In the genomic region with DNA sequence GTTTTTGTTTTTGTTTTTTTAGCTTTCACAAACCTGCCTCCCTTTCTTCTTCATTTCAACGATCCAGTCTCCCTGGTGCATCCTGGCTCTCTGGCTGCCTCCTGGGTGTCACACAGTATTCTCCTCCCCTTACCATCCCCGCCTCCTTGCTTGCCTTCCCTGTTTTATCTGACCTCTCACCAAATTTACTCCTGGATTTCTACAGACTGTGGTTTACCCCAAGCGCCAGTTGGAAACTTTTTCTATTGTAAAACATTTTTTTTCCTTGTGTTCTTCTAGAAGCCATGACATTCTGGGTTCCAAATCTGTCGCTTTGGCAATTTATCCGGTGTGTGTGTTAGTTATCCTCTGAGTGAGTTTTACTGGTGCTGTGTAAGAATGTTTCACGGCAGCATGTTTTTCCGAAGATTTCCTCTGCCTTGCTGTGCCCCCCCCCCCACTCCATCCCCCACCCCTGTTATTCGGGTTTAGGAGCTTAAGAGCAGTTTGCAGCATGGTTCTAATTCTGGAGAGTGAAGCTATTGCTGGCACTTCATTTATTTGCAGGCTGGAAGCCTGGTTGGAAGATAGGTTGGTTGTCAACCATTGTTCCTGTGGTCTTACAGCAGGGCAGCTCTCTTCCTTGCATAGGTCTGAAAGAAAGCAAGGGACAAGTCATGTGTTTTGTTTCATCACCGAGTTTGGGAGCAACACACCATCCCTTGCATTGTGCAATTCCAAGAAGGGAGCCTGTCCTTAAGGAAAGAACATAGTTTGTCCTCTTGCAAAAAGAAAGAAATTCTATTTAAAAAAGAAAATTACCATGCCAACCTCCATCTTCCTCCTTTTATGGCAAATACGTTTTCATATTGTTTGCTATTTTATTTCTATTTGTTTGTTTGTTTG, we compare ENCODE assay signal across 28 mouse cellular contexts. TPM values are rescaled to one million over a fixed set of nuclear protein-coding genes. Genes with fewer than 3 reads are reported as not detected.
DNase-seq lines count a peak whose midpoint lies in the region; ATAC-seq and TF ChIP-seq lines count a peak whose summit lies in the region.
"Had no signal": no experiment of that assay in that cellular context is flagged by ENCODE, and none has a peak within 500 bp of the region (broad histone marks: within the 10 kb centered on the region; RNA-seq: fewer than 3 reads in every experiment).

No protein-coding gene starts in this region.

- no peaks in the 10 kb centered on the region for H3K9me3 ChIP-seq in midbrain, embryonic 16.5 days (replicated peaks; ENCODE audit: control insufficient read depth, low read length, poor library complexity, severe bottlenecking)
- H3K9me3 ChIP-seq: embryonic facial prominence, embryonic 10.5 days; embryonic facial prominence, embryonic 13.5 days; forebrain, embryonic 12.5 days; forebrain, embryonic 15.5 days; heart, embryonic 10.5 days; heart, embryonic 13.5 days; hindbrain, embryonic 12.5 days; hindbrain, embryonic 15.5 days had no signal

- H3K9ac ChIP-seq in midbrain, embryonic 16.5 days (ENCODE audit: low read depth, low read length) = no peak overlapping the region
- H3K9ac ChIP-seq: embryonic facial prominence, embryonic 13.5 days; forebrain, embryonic 12.5 days; forebrain, embryonic 15.5 days; heart, embryonic 13.5 days; hindbrain, embryonic 12.5 days; hindbrain, embryonic 15.5 days had no signal

- no peak overlapping the region for H3K4me2 ChIP-seq in midbrain, embryonic 16.5 days (ENCODE audit: low read length)
- H3K4me2 ChIP-seq: embryonic facial prominence, embryonic 13.5 days; forebrain, embryonic 12.5 days; forebrain, embryonic 15.5 days; heart, embryonic 13.5 days; hindbrain, embryonic 12.5 days; hindbrain, embryonic 15.5 days had no signal

- TF ChIP-seq CTCF in lung, adult 2 months (IDR thresholded peaks at IDR 0.05; ENCODE audit: insufficient read depth, low read length) = no peak

- peak; percentile 20 for DNase-seq in layer of hippocampus, adult 9-11 months
- no peak for DNase-seq in layer of hippocampus, postnatal 36 days
- DNase-seq in lung, postnatal 14 days = peak; percentile 7
- no peak for DNase-seq in lung, adult 2 months
- DNase-seq in adipocyte (ENCODE audit: low spot score) = peak; percentile 90
- DNase-seq: adrenal gland, adult 2 months; adrenal gland, postnatal 14 days; cerebellum, adult 11-12 months; cerebellum, adult 8-10 months; cerebellum, postnatal 10 days; cerebellum, postnatal 36 days; embryo, embryonic 11 days; gastrocnemius, postnatal 25 days; heart, adult 2 months; heart, postnatal 14 days had no signal

- TF ChIP-seq POLR2A in lung, adult 2 months (IDR thresholded peaks at IDR 0.05; ENCODE audit: borderline replicate concordance, extremely low read depth, low read depth, low read length) = no peak

- 63% methylated on average over 10 of the region's 10 CpGs for WGBS in lung, adult 2 months
- 74% methylated on average over 10 of the region's 10 CpGs for WGBS in midbrain, embryonic 16.5 days

- no peak overlapping the region for H3K4me3 ChIP-seq in lung, adult 2 months (replicated peaks; ENCODE audit: extremely low read depth, low read depth, low read length)
- H3K4me3 ChIP-seq in midbrain, embryonic 16.5 days (ENCODE audit: low read depth, low read length) = no peak overlapping the region
- H3K4me3 ChIP-seq: embryonic facial prominence, embryonic 10.5 days; embryonic facial prominence, embryonic 13.5 days; erythroblast, embryonic 14.5 days; forebrain, embryonic 12.5 days; forebrain, embryonic 15.5 days; heart, adult 2 months; heart, embryonic 10.5 days; heart, embryonic 13.5 days; hindbrain, embryonic 12.5 days; hindbrain, embryonic 15.5 days had no signal

- no peaks in the 10 kb centered on the region for H3K27me3 ChIP-seq in midbrain, embryonic 16.5 days (ENCODE audit: control insufficient read depth, insufficient read depth, low read depth, low read length)
- H3K27me3 ChIP-seq: CH12.LX; embryonic facial prominence, embryonic 13.5 days; forebrain, embryonic 12.5 days; forebrain, embryonic 15.5 days; heart, embryonic 13.5 days; hindbrain, embryonic 12.5 days; hindbrain, embryonic 15.5 days; Patski had no signal

- H3K27ac ChIP-seq in midbrain, embryonic 16.5 days (ENCODE audit: low read length) = no peak overlapping the region
- H3K27ac ChIP-seq: embryonic facial prominence, embryonic 10.5 days; embryonic facial prominence, embryonic 13.5 days; forebrain, embryonic 12.5 days; forebrain, embryonic 15.5 days; heart, adult 2 months; heart, embryonic 10.5 days; heart, embryonic 13.5 days; hindbrain, embryonic 12.5 days; hindbrain, embryonic 15.5 days had no signal

- no peak for ATAC-seq in midbrain, embryonic 16.5 days
- ATAC-seq: Patski had no signal

- no peaks in the 10 kb centered on the region for H3K36me3 ChIP-seq in midbrain, embryonic 16.5 days (ENCODE audit: control insufficient read depth, insufficient read depth, low read length)
- H3K36me3 ChIP-seq: embryonic facial prominence, embryonic 10.5 days; embryonic facial prominence, embryonic 13.5 days; forebrain, embryonic 12.5 days; forebrain, embryonic 15.5 days; G1E; heart, embryonic 10.5 days; heart, embryonic 13.5 days; hindbrain, embryonic 12.5 days; hindbrain, embryonic 15.5 days had no signal

- H3K4me1 ChIP-seq in lung, adult 2 months (ENCODE audit: control insufficient read depth, insufficient read depth, low read length) = no peaks in the 10 kb centered on the region
- no peaks in the 10 kb centered on the region for H3K4me1 ChIP-seq in midbrain, embryonic 16.5 days (ENCODE audit: control insufficient read depth, insufficient read depth, low read length)
- H3K4me1 ChIP-seq: embryonic facial prominence, embryonic 10.5 days; embryonic facial prominence, embryonic 13.5 days; heart, embryonic 13.5 days; hindbrain, embryonic 12.5 days; hindbrain, embryonic 15.5 days had no signal

RNA-seq across cellular contexts. Expression of gene Prkar2b, which starts 15.0 kb away (rescaled TPM):
- total RNA-seq in layer of hippocampus, postnatal 36 days (2021) = 10 to 100 TPM; 33.3 to 36.6 TPM
- 10.9 and 12.2 TPM in 2 replicates for polyA plus RNA-seq in lung, adult 2 months (2012; rRNA removed)
- polyA plus RNA-seq in midbrain, embryonic 16.5 days (2015; fragmentation: Nextera tagmentation; extraction: Ambion mirVana) = 146 and 149 TPM in 2 replicates

Comparison
In these comparisons a context has a peak if more than half of its experiments do, and no peak if none do; other contexts are left out.
1. DNase-seq: peak in layer of hippocampus, adult 9-11 months (single experiment), lung, postnatal 14 days (single experiment) and adipocyte (single experiment); none in layer of hippocampus, postnatal 36 days (0 of 2) and lung, adult 2 months (single experiment).
2. RNA of gene Prkar2b, which starts 15.0 kb away (polyA plus RNA-seq): 146 to 149 TPM in midbrain, embryonic 16.5 days; 10.9 to 12.2 TPM in lung, adult 2 months; every median in the first group is over 10 times any median in the second.